Mouse (Mus musculus) liver, adult 2 months (tissue): ENCODE measurements at regions not wholly inside any gene's neighbourhood (a gene's known extent, or its start where the extent isn't known, plus 50 kb on each side); places are given as distances from the start of the nearest gene placed in this dataset.

ENCODE experiments used
- DNase-seq: peaks from one replicate; pipeline ENCODE4 v3.0.0-alpha.2; 2011; ENCODE audit warnings: low read depth, low spot score; ENCODE audit errors: extremely low read depth
- H3K27ac ChIP-seq: fragments of 200-500 bp; replicated peaks from 2 replicates; pipeline ENCODE4 v1.5.1; 2012; ENCODE audit warnings: low read depth, mild to moderate bottlenecking, control low read depth, inconsistent platforms, low read length; ENCODE audit not compliant: insufficient read depth
- H3K27me3 ChIP-seq: fragments of 200-500 bp; 2 replicates; pipeline ENCODE4 v1.6.1; 2012; ENCODE audit warnings: mild to moderate bottlenecking, moderate library complexity, low read length, inconsistent platforms; ENCODE audit not compliant: control insufficient read depth, insufficient read depth
- H3K36me3 ChIP-seq: fragments of 200-500 bp; 2 replicates; pipeline ENCODE4 v1.6.1; 2012; ENCODE audit warnings: low read length, inconsistent platforms; ENCODE audit not compliant: control insufficient read depth, insufficient read depth
- H3K4me1 ChIP-seq: fragments of 200-500 bp; 2 replicates; pipeline ENCODE4 v1.6.1; 2011; ENCODE audit warnings: low read length; ENCODE audit not compliant: control insufficient read depth, insufficient read depth
- H3K4me3 ChIP-seq: fragments of 200-500 bp; 2 replicates; pipeline ENCODE4 v1.5.1; 2011; ENCODE audit warnings: low read depth, mild to moderate bottlenecking, control low read depth, low read length, moderate library complexity; ENCODE audit not compliant: insufficient read depth
- H3K79me2 ChIP-seq: fragments of 200-500 bp; 2 replicates; pipeline ENCODE4 v1.6.1; 2012; ENCODE audit warnings: inconsistent platforms, mild to moderate bottlenecking, low read length, moderate library complexity; ENCODE audit not compliant: control insufficient read depth, insufficient read depth
- H3K9ac ChIP-seq: fragments of 200-500 bp; 2 replicates; pipeline ENCODE4 v1.6.1; 2012; ENCODE audit warnings: low read depth, mild to moderate bottlenecking, control low read depth, inconsistent platforms, low read length
- CTCF ChIP-seq: fragments of 200-500 bp; IDR thresholded peaks from 2 replicates; pipeline ENCODE4 v1.5.1; 2011; ENCODE audit warnings: low read depth, low read length, control low read depth
- POLR2A ChIP-seq: fragments of 200-500 bp; IDR thresholded peaks from 2 replicates; pipeline ENCODE4 v1.6.1; 2011; ENCODE audit warnings: low read length, control low read depth; ENCODE audit not compliant: insufficient read depth; ENCODE audit errors: extremely low read depth
- WGBS: fragments of 180-500 bp; shearing (Covaris S2); methylation state at CpG from one replicate; pipeline ENCODE4 v1.1.7; 2018; 5-methylcytosine and 5-hydroxymethylcytosine counted together

DNA sequence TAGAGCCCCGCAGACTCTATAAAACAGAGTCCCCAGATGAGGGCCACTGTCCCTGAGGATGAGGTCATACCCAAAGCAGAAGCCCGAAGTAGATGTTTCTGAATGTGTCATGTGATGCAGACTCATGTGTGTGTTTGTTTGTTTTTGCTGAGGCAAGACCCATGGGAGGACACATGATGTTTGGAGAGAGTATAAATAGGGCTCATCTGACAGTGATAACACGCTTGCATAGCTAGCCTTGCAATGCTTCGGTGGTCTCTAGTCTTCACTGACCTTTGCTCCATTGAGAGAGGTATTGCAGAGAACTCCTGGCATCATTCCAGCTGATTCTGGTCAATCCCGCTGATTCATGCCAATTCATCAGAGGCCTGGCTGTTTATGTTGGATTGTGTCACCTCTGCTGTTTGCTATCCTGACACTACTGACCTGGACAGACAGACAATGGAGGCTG is 368.1 kb downstream of the Phkb start:
- Histone ChIP-seq H3K27me3 (no peaks in the 10 kb centered on the region), H3K27ac (no peak overlapping the region), H3K36me3 (no peaks in the 10 kb centered on the region), H3K9ac (no peak overlapping the region), H3K4me1 (peaks cover 3% of the 10 kb centered on the region; the same call in 1 of the 2 replicates), H3K4me3 (no peak overlapping the region), H3K79me2 (no peaks in the 10 kb centered on the region)
- DNase-seq, result peak; percentile 72
- WGBS, result 13% methylated on average over 5 of the region's 5 CpGs
- no peak for TF ChIP-seq POLR2A
- TF ChIP-seq CTCF, result no peak

- H3K79me2 ChIP-seq, result no peaks in the 10 kb centered on the region
- TF ChIP-seq CTCF (no peak), POLR2A (no peak)
- H3K27me3 ChIP-seq, result no peaks in the 10 kb centered on the region
- H3K36me3 ChIP-seq, result no peaks in the 10 kb centered on the region
- WGBS, result 64% methylated on average over 6 of the region's 6 CpGs
- no peak for DNase-seq
- H3K4me3 ChIP-seq, result no peak overlapping the region
- peaks cover 3% of the 10 kb centered on the region; the same call in 1 of the 2 replicates for H3K4me1 ChIP-seq
- H3K27ac ChIP-seq, result no peak overlapping the region
- no peak overlapping the region for H3K9ac ChIP-seq
These were observed 363.9 kb downstream of the Phkb start for GRCm38 (mm10) chr8:86204421-86205229.

DNA sequence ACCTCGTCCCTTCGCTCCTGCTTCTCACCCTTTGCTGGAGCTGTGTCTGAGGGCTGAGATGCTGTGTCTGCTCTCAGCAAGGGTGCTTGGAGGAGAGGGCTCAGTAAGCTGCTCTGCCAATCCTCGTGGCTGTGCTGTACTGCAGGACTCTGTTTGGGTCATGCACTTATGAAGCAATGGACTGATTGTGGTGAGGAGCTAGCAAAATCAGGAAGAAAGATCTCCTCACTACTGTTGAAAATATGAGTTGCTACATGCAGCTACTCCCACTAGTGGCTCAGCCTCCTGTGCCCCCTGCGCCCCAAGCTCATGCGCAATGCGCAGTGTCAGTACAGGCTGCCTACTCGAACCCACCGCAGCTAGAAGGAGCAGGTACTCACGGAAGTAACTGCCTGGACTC is 362.3 kb downstream of the Phkb start:
- no peak overlapping the region for H3K27ac ChIP-seq
- WGBS, result 63% methylated on average over 9 of the region's 9 CpGs
- no peaks in the 10 kb centered on the region for H3K4me1 ChIP-seq
- no peak for TF ChIP-seq CTCF
- no peaks in the 10 kb centered on the region for H3K36me3 ChIP-seq
- no peaks in the 10 kb centered on the region for H3K27me3 ChIP-seq
- DNase-seq, result no peak
- H3K9ac ChIP-seq, result no peak overlapping the region
- no peaks in the 10 kb centered on the region for H3K79me2 ChIP-seq
- no peak overlapping the region for H3K4me3 ChIP-seq

- no peak for DNase-seq
- 82% methylated on average over 4 of the region's 4 CpGs for WGBS
- no peaks in the 10 kb centered on the region for H3K79me2 ChIP-seq
- H3K27me3 ChIP-seq, result no peaks in the 10 kb centered on the region
- no peak overlapping the region for H3K9ac ChIP-seq
- TF ChIP-seq POLR2A (no peak), CTCF (no peak)
- no peaks in the 10 kb centered on the region for H3K4me1 ChIP-seq
- no peak overlapping the region for H3K27ac ChIP-seq
- no peak overlapping the region for H3K4me3 ChIP-seq
- no peaks in the 10 kb centered on the region for H3K36me3 ChIP-seq
These were observed 361.1 kb downstream of the Phkb start for GRCm38 (mm10) chr8:86201830-86202229.

GRCm38 (mm10) chr8:86192262-86192661 is 351.5 kb downstream of the Phkb start:
- Histone ChIP-seq H3K9ac (no peak overlapping the region), H3K4me3 (no peak overlapping the region)
- WGBS, result 79% methylated on average over 4 of the region's 4 CpGs

GRCm38 (mm10) chr8:86184671-86185070 is 343.9 kb downstream of the Phkb start:
- DNase-seq, result no peak
- H3K27me3 ChIP-seq, result no peaks in the 10 kb centered on the region
- 86% methylated on average over 5 of the region's 5 CpGs for WGBS
- no peaks in the 10 kb centered on the region for H3K36me3 ChIP-seq
- no peak overlapping the region for H3K4me3 ChIP-seq
- H3K27ac ChIP-seq, result no peak overlapping the region
- no peak for TF ChIP-seq CTCF
- H3K4me1 ChIP-seq, result no peaks in the 10 kb centered on the region
- no peak overlapping the region for H3K9ac ChIP-seq
- no peaks in the 10 kb centered on the region for H3K79me2 ChIP-seq

More at GRCm38 (mm10) chr8:86192262-86192661, 351.5 kb downstream of the Phkb start:
- Histone ChIP-seq H3K27ac (no peak overlapping the region), H3K4me1 (no peaks in the 10 kb centered on the region), H3K27me3 (no peaks in the 10 kb centered on the region), H3K79me2 (no peaks in the 10 kb centered on the region), H3K36me3 (no peaks in the 10 kb centered on the region)
- TF ChIP-seq POLR2A (no peak), CTCF (no peak)
- no peak for DNase-seq
